Mouse (Mus musculus): Measurements from ENCODE around the gene Tssk1.

The Tssk1 gene

GRCm38 (mm10) chr16:17893923-17894322 lies at the start of gene Tssk1:
Gene Tssk1, plus strand, starts transcription at chr16:17894223.
- no peak for DNase-seq (ENCODE audit: low spot score)

- no peak for DNase-seq (ENCODE audit: low spot score)
Measured at GRCm38 (mm10) chr16:17848431-17848830, 45.6 kb upstream of the Tssk1 start.

- no peak for DNase-seq (ENCODE audit: low spot score)
Measured at GRCm38 (mm10) chr16:17848928-17849327, 45.1 kb upstream of the Tssk1 start.

GRCm38 (mm10) chr16:17849486-17849885 lies 44.5 kb upstream of the Tssk1 start:
- DNase-seq (ENCODE audit: low spot score): no peak

- no peak for DNase-seq (ENCODE audit: low spot score)
Measured at GRCm38 (mm10) chr16:17851331-17851730, 42.7 kb upstream of the Tssk1 start.

GRCm38 (mm10) chr16:17851860-17852259 lies 42.2 kb upstream of the Tssk1 start:
- no peak for DNase-seq (ENCODE audit: low spot score)

- DNase-seq (ENCODE audit: low spot score): no peak
Measured at GRCm38 (mm10) chr16:17853263-17853662, 40.8 kb upstream of the Tssk1 start.

GRCm38 (mm10) chr16:17857157-17857556 lies 36.9 kb upstream of the Tssk1 start:
- DNase-seq (ENCODE audit: low spot score): no peak

GRCm38 (mm10) chr16:17858592-17858991 lies 35.4 kb upstream of the Tssk1 start:
- no peak for DNase-seq (ENCODE audit: low spot score)

- no peak for DNase-seq (ENCODE audit: low spot score)
Measured at GRCm38 (mm10) chr16:17865293-17865692, 28.7 kb upstream of the Tssk1 start.

- DNase-seq (ENCODE audit: low spot score): no peak
Measured at GRCm38 (mm10) chr16:17865770-17866169, 28.3 kb upstream of the Tssk1 start.

- no peak for DNase-seq (ENCODE audit: low spot score)
Measured at GRCm38 (mm10) chr16:17871248-17871647, 22.8 kb upstream of the Tssk1 start.

- no peak for DNase-seq (ENCODE audit: low spot score)
Measured at GRCm38 (mm10) chr16:17872995-17873394, 21.0 kb upstream of the Tssk1 start.

GRCm38 (mm10) chr16:17875174-17875573 lies 18.8 kb upstream of the Tssk1 start:
- DNase-seq (ENCODE audit: low spot score): no peak

GRCm38 (mm10) chr16:17876096-17876495 lies 17.9 kb upstream of the Tssk1 start:
- DNase-seq (ENCODE audit: low spot score): no peak

- DNase-seq (ENCODE audit: low spot score): no peak
Measured at GRCm38 (mm10) chr16:17879571-17879970, 14.5 kb upstream of the Tssk1 start.

GRCm38 (mm10) chr16:17882196-17882595 lies 11.8 kb upstream of the Tssk1 start:
- DNase-seq (ENCODE audit: low spot score): no peak

- no peak for DNase-seq (ENCODE audit: low spot score)
Measured at GRCm38 (mm10) chr16:17884116-17884515, 9.9 kb upstream of the Tssk1 start.

GRCm38 (mm10) chr16:17889689-17890341 lies 4.2 kb upstream of the Tssk1 start:
- no peak for DNase-seq (ENCODE audit: low spot score)

- no peak for DNase-seq (ENCODE audit: low spot score)
Measured at GRCm38 (mm10) chr16:17890342-17890727, 3.7 kb upstream of the Tssk1 start.

- peak; percentile 77 for DNase-seq (ENCODE audit: low spot score)
Measured at GRCm38 (mm10) chr16:17890917-17891566, 3.0 kb upstream of the Tssk1 start.

GRCm38 (mm10) chr16:17891567-17891959 lies 2.5 kb upstream of the Tssk1 start, which contains the start of gene Gm20518:
Gene Gm20518, minus strand, starts transcription at chr16:17891671.
- peak; percentile 96 for DNase-seq (ENCODE audit: low spot score)

GRCm38 (mm10) chr16:17892606-17893005 lies 1.4 kb upstream of the Tssk1 start:
- DNase-seq (ENCODE audit: low spot score): no peak

- no peak for DNase-seq (ENCODE audit: low spot score)
Measured at GRCm38 (mm10) chr16:17896091-17896490, 2.1 kb downstream of the Tssk1 start.
